Mouse (Mus musculus) kidney, adult 8-10 months (tissue): ENCODE data around the gene Gkn3.

ENCODE experiments used
- DNase-seq, 2 experiments: peaks; one replicate each; pipeline ENCODE4 v3.0.0; 2022

Gene Gkn3

GRCm38 (mm10) chr6:87388877-87389276, at the start of gene Gkn3:
Gene Gkn3, minus strand, starts transcription at chr6:87388935.
- DNase-seq, result no peak

GRCm38 (mm10) chr6:87436745-87437144, 48.0 kb upstream of the Gkn3 start:
- DNase-seq, result no peak

DNA sequence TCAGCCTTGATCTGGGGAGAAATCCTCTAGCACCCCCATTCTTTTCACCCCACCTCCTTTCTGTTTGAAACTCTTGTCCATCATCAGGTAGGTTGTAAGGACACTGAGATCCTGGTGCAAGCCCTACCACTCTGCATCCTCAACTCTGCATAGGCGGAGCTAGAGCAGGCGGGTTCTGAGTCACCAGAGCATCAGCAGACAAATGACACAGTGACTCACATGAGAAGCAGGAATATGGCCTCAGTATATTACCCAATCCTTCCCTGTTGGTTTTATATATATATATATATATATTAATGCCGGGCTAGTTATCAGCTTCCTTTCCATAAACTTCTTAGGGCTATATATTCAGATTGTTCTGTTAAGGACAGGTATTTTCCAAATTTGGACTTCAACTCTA, 47.1 kb upstream of the Gkn3 start:
- DNase-seq, result no peak

DNA sequence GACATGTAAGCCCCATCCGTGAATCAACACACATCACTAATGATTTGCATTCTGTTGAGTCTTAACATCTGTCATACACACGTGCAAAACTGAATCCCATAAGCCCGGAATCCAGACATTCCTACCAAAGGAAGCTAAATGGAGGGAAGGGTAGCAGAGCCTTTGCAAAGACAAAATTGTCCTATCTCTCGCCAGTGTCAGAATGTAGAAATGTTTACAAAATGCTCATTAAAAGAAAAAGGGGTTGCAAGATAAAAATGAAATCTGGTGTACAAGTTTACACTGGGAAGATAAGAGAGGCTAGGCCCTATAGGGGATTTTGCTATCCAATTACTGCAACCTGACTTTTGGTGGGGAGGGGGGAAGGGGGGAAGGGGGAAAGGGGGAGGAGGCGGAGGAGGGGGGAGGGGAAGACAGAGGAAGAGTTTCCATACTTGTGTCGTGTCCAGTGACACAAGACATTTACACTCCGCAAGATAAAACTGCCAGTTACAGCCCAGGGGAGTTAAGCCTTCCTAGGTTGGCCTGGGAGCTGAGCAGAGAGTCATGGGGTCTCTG, 39.8 kb upstream of the Gkn3 start, which contains the start of gene Bmp10:
TSS of gene Bmp10 (plus strand) at position 508 of the 558 bp plus-strand sequence.
- DNase-seq, result no peak

GRCm38 (mm10) chr6:87427616-87428015, 38.9 kb upstream of the Gkn3 start:
- DNase-seq, result no peak

DNA sequence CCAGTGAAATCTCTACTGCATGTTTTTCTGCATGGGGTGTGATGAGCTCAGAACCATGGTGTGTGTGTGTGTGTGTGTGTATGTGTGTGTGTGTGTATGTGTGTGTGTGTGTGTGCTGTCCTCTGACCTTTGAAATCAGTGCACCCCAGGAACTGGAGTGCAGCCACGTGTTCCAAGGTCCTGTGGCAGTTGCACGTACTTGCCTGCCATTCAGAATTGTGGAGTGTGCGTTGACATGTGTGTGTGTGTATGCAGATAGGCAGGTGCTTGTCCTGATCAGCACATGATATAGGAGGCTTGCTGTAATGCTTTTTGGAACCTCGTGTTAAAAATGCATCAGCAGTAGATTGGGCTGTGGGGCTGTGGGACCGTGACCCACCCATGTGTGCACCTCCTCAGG, 38.2 kb upstream of the Gkn3 start:
- DNase-seq, result no peak

GRCm38 (mm10) chr6:87424037-87424816, 35.5 kb upstream of the Gkn3 start:
- DNase-seq, result peak; percentile 27 to 38

- no peak for DNase-seq
Observed at GRCm38 (mm10) chr6:87422304-87422703, 33.6 kb upstream of the Gkn3 start.

DNA sequence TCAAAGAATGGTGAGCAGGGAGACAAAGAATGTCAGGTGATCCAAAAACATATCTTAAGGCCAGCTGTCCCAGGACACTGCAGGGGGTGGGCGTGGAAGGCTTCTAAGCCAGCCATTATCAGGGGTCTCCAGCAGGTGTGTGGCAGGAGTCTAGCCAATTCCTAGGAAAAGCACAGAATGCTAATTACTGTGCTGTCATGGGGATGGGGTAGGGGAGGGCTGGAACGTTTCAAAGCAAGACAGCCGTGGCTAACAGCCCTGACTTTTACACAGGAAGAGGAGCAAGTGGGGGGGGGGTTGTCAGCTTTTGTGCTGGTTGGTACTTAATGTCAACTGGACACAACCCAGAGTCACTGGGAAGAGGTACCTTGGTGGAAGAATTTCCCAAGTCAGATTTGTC, 23.3 kb upstream of the Gkn3 start:
- no peak for DNase-seq

DNA sequence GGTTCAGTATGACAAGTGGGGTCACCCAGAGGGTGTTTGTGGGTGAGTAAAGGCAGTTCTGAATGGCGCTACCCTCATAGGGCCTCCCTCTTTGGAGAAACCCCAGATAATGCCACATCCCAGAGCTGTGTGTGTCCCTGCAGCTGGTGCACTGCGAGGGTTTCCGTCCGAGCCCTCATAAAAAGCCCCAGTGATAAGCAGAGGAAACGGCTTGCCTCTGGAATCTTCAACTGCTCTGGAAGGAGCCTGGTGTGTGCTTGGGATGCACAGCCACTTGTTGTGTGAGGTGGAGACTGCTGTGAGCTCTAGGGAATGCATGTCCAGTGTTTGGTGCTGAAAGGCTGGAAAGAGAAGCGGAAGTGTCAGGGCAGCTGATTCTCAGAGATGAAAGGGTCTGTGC, 12.7 kb upstream of the Gkn3 start:
- DNase-seq, result no peak

GRCm38 (mm10) chr6:87399886-87400566, 11.3 kb upstream of the Gkn3 start:
- DNase-seq, result no peak

DNA sequence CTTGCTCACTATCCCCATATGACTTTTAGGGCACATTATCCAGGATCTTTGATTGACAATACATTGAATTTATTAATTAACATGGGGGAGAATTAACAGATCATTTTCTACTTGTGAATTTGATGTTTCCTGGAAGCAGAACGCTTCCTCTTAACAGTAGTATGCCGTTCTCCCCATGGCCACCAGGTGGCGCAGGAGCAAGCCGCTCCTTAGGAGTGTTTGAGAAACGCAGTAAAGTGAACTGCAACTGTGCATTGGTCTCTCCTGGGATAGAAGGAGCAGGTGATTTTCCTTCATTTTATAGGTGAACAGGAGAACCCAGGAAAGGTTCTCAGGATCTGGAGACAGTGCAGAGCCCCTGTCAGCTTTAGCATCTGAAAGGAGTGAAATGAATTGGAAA, 10.4 kb upstream of the Gkn3 start:
- DNase-seq, result peak in 1 of 2 experiments; percentile 78

GRCm38 (mm10) chr6:87394783-87395182, 6.0 kb upstream of the Gkn3 start:
- DNase-seq, result peak in 1 of 2 experiments; percentile 17

DNA sequence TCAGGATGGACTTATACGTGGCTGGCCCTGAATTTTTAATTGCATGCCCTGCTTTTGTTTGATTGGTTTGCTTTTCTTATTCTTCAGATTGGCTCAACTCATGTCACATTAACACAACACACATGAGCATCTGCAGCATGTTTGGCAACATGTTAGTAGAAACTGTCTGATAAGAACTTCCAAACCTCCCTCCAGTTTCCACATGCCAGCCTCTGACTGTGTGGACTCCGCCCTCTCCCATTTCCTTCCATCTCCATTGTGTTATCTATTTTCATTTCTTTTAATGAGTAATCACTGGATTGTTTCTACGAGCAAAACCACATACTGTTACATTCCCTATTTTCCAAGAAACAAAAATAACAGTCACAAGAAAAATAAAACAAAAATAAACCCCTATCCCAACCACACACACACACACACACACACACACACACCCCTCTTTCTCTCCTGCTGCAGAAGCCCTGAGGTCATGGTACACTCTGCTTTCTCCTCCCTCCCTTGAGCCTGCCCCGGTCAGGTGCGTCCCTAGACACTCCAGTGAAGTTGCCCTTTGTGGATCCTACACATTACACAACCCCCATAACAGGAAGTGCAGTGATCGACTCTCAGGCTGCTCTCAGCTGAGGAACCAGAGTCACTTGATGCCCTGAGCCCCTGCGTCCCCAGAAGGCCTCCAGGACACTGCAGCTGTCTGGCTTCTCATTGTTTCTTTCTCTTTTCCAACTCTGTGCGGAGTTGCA, 4.9 kb upstream of the Gkn3 start:
- peak in 1 of 2 experiments; percentile 34 for DNase-seq

DNA sequence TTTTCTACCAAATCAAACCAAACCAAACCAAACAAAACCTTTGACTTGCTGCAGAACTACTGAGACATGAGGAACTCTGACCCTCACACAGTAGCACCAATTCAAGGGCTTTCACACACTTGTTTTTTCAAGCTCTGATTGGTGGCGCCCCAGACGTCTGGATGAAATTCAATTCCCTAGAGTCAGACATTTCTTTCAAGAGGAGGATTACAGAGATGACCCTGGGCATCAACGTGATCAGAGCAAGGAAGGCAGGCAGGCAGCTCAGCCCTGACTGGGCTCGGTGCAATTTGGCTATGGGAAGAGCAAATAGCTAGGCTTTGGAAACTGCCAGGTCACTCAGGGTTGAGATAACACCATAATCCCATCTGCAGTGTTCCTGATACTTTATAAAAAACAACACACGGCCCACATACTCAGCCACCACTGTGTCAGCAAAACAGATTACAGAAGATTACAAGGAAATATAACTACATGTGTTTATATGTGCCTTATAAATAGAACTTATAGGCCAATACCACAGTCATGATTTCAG, 787 bp upstream of the Gkn3 start:
- DNase-seq, result no peak

GRCm38 (mm10) chr6:87386681-87387080, 2.1 kb downstream of the Gkn3 start:
- DNase-seq, result no peak

- DNase-seq, result peak; percentile 28 to 62
Observed at GRCm38 (mm10) chr6:87386203-87386602, 2.5 kb downstream of the Gkn3 start.

DNA sequence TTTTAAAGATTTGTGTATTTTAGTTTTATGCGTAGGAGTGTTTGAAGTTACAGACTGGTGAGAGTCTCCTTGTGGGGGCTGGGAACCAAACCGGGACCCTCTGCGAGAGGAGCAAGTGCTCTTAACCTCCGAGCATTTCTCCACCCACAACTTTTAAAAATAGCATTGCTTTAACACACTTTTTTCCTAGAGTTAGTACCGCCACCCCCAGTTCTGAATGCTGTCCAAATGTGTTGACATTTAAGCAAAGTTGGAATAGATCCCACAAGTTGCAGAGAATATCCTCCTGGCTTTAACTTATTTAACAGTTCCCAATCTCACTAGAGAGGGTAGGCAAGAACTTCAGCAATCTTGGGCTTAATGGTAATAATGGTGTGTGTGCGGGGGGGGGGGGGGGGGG, 4.0 kb downstream of the Gkn3 start:
- no peak for DNase-seq

GRCm38 (mm10) chr6:87383926-87384691, 4.6 kb downstream of the Gkn3 start:
- DNase-seq, result peak in 1 of 2 experiments; percentile 27

GRCm38 (mm10) chr6:87373057-87373456, 15.7 kb downstream of the Gkn3 start, which contains the start of gene Gkn2:
Gene Gkn2, plus strand, starts transcription at chr6:87373357.
- DNase-seq, result no peak

DNA sequence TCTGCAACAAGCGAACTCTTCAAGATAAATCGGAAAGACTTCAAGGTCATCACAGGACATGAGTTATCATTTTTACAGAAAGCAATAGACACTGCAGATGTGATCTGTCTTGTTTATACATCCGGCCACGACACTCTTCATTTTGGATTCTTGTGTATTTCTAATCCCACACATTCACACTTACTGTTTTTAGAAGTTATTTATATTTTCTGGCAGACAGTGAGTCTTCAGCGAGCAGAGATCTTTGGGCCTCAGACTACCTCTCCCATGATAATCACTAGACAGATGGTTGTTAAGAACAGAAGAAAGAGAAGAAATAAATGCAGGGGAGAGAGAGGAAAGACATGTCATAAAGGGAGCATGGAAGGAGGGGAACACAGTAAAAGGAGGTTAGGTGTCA, 19.5 kb downstream of the Gkn3 start:
- no peak for DNase-seq

- DNase-seq, result no peak
Observed at GRCm38 (mm10) chr6:87354441-87354840, 34.3 kb downstream of the Gkn3 start.
